Comparison of ENCODE assay signal across 14 mouse cellular contexts in the genomic region with DNA sequence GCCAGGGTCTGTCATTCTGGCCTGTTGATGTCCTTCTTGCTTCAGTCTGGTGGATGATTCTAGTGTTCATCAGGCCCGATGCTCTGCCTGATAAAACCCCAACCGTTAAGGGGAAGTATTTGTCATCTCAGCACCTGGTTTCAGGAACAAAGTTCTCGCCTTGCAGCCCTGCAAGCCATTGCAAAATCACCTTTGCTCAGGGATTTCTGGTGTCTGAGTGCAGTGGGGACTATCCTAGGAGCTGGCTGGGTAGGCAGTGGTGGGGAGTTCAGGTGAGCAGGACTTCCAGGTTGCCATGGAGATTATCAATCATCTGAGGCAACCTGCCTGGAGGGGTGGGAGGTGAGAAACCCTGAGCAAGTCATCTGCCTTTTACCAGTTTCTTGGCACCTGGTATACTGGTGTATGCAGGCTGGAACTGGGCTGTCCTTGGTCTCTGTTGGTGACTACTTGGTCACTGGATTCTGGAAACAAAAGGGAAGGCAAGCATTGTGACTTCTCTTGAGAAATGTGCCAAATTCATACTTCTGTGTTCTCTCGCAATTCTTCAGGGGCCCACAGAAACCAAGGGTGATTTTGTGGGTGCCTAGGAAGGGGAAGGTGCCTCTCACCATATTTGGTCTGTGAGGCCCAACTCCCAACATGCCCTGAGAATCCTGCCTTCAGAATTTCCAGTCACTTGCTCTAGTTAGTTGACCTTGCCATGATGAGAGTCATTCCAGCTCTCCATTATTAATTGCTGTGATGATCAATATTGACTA.
DNase-seq lines count a peak whose midpoint lies in the region; ATAC-seq and TF ChIP-seq lines count a peak whose summit lies in the region.
"Had no signal": no experiment of that assay in that cellular context is flagged by ENCODE, and none has a peak within 500 bp of the region (broad histone marks: within the 10 kb centered on the region; RNA-seq: fewer than 3 reads in every experiment).

No protein-coding gene starts in this region.

- no peak overlapping the region for H3K27ac ChIP-seq in kidney, embryonic 14.5 days (ENCODE audit: low read depth, low read length)
- H3K27ac ChIP-seq in thymus, adult 2 months (ENCODE audit: control insufficient read depth, insufficient read depth, low read length), result peak overlapping the region; percentile 15; the same call in 1 of the 2 replicates
- H3K27ac ChIP-seq in limb, embryonic 10.5 days, result peak overlapping the region; percentile 54; the same call in 1 of the 2 replicates
- no peak overlapping the region for H3K27ac ChIP-seq in heart, embryonic 10.5 days
- H3K27ac ChIP-seq: hindbrain, embryonic 12.5 days had no signal

- DNase-seq in kidney, adult 9 months, result peak; percentile 69
- no peak for DNase-seq in thymus, adult 2 months
- DNase-seq in thymus, postnatal 14 days, result no peak
- no peak for DNase-seq in limb, embryonic 10.5 days (ENCODE audit: low spot score)
- DNase-seq in heart, embryonic 10.5 days (ENCODE audit: low spot score), result no peak
- no peak for DNase-seq in embryo, embryonic 11 days
- DNase-seq: adrenal gland, postnatal 10 days; thymus, adult 18-20 months had no signal

- H3K4me1 ChIP-seq in kidney, embryonic 14.5 days (ENCODE audit: control insufficient read depth, insufficient read depth, low read length), result peaks cover 12% of the 10 kb centered on the region
- peaks cover 40% of the 10 kb centered on the region for H3K4me1 ChIP-seq in thymus, adult 2 months (replicated peaks; ENCODE audit: control insufficient read depth, insufficient read depth, low read length)
- H3K4me1 ChIP-seq in limb, embryonic 10.5 days, result peaks cover 32% of the 10 kb centered on the region
- peaks cover 35% of the 10 kb centered on the region for H3K4me1 ChIP-seq in heart, embryonic 10.5 days

- no peak overlapping the region for H3K4me2 ChIP-seq in kidney, embryonic 14.5 days (replicated peaks; ENCODE audit: low read depth, low read length)
- H3K4me2 ChIP-seq: heart, embryonic 11.5 days; hindbrain, embryonic 12.5 days; midbrain, embryonic 11.5 days had no signal

- no peak overlapping the region for H3K9ac ChIP-seq in kidney, embryonic 14.5 days (ENCODE audit: low read depth, low read length)
- H3K9ac ChIP-seq: hindbrain, embryonic 12.5 days had no signal

- no peak for TF ChIP-seq CTCF in thymus, adult 2 months (IDR thresholded peaks at IDR 0.05; ENCODE audit: borderline replicate concordance, control insufficient read depth, extremely low read depth, insufficient read depth, low read length, poor library complexity)

- H3K36me3 ChIP-seq in kidney, embryonic 14.5 days (ENCODE audit: control insufficient read depth, insufficient read depth, low read length), result no peaks in the 10 kb centered on the region
- H3K36me3 ChIP-seq in thymus, adult 2 months (ENCODE audit: control insufficient read depth, insufficient read depth, low read length), result no peaks in the 10 kb centered on the region
- no peaks in the 10 kb centered on the region for H3K36me3 ChIP-seq in limb, embryonic 10.5 days
- no peaks in the 10 kb centered on the region for H3K36me3 ChIP-seq in heart, embryonic 10.5 days
- H3K36me3 ChIP-seq: hindbrain, embryonic 12.5 days had no signal

- no peaks in the 10 kb centered on the region for H3K27me3 ChIP-seq in kidney, embryonic 14.5 days (ENCODE audit: control insufficient read depth, insufficient read depth, low read length)
- H3K27me3 ChIP-seq in thymus, adult 2 months (ENCODE audit: control insufficient read depth, insufficient read depth, low read length), result no peaks in the 10 kb centered on the region
- H3K27me3 ChIP-seq in limb, embryonic 10.5 days (ENCODE audit: low read depth, poor library complexity, severe bottlenecking), result no peaks in the 10 kb centered on the region
- H3K27me3 ChIP-seq in heart, embryonic 10.5 days (ENCODE audit: insufficient read depth, poor library complexity, severe bottlenecking), result no peaks in the 10 kb centered on the region
- H3K27me3 ChIP-seq: hindbrain, embryonic 12.5 days; Patski had no signal

- no peak for TF ChIP-seq POLR2A in thymus, adult 2 months (IDR thresholded peaks at IDR 0.05; ENCODE audit: control insufficient read depth, extremely low read depth, insufficient read depth, low read length, poor library complexity)

- WGBS in kidney, embryonic 14.5 days, result 87% methylated on average over 4 of the region's 4 CpGs
- WGBS in thymus, adult 2 months, result 12% methylated on average over 4 of the region's 4 CpGs
- 78% methylated on average over 4 of the region's 4 CpGs for WGBS in limb, embryonic 10.5 days
- WGBS in heart, embryonic 10.5 days, result 74% methylated on average over 4 of the region's 4 CpGs

- H3K9me3 ChIP-seq in kidney, embryonic 14.5 days (ENCODE audit: control insufficient read depth, low read length), result 0 out of 2 replicates have a peak, but pooled peaks cover 4% of the 10 kb centered on the region
- no peaks in the 10 kb centered on the region for H3K9me3 ChIP-seq in limb, embryonic 10.5 days (replicated peaks)
- H3K9me3 ChIP-seq in heart, embryonic 10.5 days, result no peaks in the 10 kb centered on the region

- ATAC-seq in kidney, embryonic 14.5 days (ENCODE audit: low FRiP score, low TSS enrichment), result no peak
- ATAC-seq in erythroblast, adult 5-6 weeks (replicated peaks; ENCODE audit: low FRiP score, poor library complexity, severe bottlenecking), result no peak
- ATAC-seq: Patski had no signal

- no peak overlapping the region for H3K4me3 ChIP-seq in kidney, embryonic 14.5 days (ENCODE audit: low read length)
- no peak overlapping the region for H3K4me3 ChIP-seq in thymus, adult 2 months (ENCODE audit: control insufficient read depth, insufficient read depth, low read length)
- no peak overlapping the region for H3K4me3 ChIP-seq in limb, embryonic 10.5 days
- H3K4me3 ChIP-seq in heart, embryonic 10.5 days, result no peak overlapping the region
- H3K4me3 ChIP-seq: hindbrain, embryonic 12.5 days had no signal

Comparison
In these comparisons a context has a peak if more than half of its experiments do, and no peak if none do; other contexts are left out.
1. H3K27ac ChIP-seq: peak in thymus, adult 2 months (single experiment) and limb, embryonic 10.5 days (single experiment); none in kidney, embryonic 14.5 days (single experiment) and heart, embryonic 10.5 days (single experiment).